Mouse (Mus musculus) kidney, adult 2 months (tissue): ENCODE results near the gene Rnf151. TPM values are rescaled to one million over a fixed set of nuclear protein-coding genes. Genes with fewer than 3 reads are reported as not detected.
"Not testable (repeated sequence)": the region's sequence is repeated elsewhere in the genome, so short reads cannot be mapped to it uniquely, and the experiment has no call there.

ENCODE experiments used
- DNase-seq: peaks from one replicate; pipeline ENCODE4 v3.0.0; 2021
- H3K27ac ChIP-seq: fragments of 200-500 bp; 2 replicates; pipeline ENCODE4 v1.5.1; 2012; ENCODE audit warnings: low read depth, low read length, control low read depth, inconsistent platforms; ENCODE audit not compliant: insufficient read depth
- H3K27me3 ChIP-seq: fragments of 200-500 bp; replicated peaks from 2 replicates; pipeline ENCODE4 v1.6.1; 2012; ENCODE audit warnings: mild to moderate bottlenecking, moderate library complexity, low read length, inconsistent platforms; ENCODE audit not compliant: control insufficient read depth, insufficient read depth
- H3K36me3 ChIP-seq: fragments of 200-500 bp; 2 replicates; pipeline ENCODE4 v1.6.1; 2012; ENCODE audit warnings: mild to moderate bottlenecking, moderate library complexity, low read length, inconsistent platforms; ENCODE audit not compliant: control insufficient read depth, insufficient read depth
- H3K4me1 ChIP-seq: fragments of 200-500 bp; 2 replicates; pipeline ENCODE4 v1.6.1; 2011; ENCODE audit warnings: low read length; ENCODE audit not compliant: control insufficient read depth, insufficient read depth
- H3K4me3 ChIP-seq: fragments of 200-500 bp; 2 replicates; pipeline ENCODE4 v1.5.1; 2011; ENCODE audit warnings: mild to moderate bottlenecking, low read depth, low read length, control low read depth; ENCODE audit not compliant: insufficient read depth
- CTCF ChIP-seq: fragments of 200-500 bp; conservative IDR thresholded peaks from 2 replicates; pipeline ENCODE4 v1.5.1; 2011; ENCODE audit warnings: low read depth, mild to moderate bottlenecking, control low read depth, low read length, moderate library complexity, mixed read lengths; ENCODE audit not compliant: insufficient read depth, insufficient read length
- POLR2A ChIP-seq: fragments of 200-500 bp; IDR thresholded peaks from one replicate; pipeline ENCODE4 v1.6.1; 2011; ENCODE audit warnings: low read depth, low read length, control low read depth
- WGBS: fragments of 180-500 bp; shearing (Covaris S2); methylation state at CpG from one replicate; pipeline ENCODE4 v1.1.7; 2018; 5-methylcytosine and 5-hydroxymethylcytosine counted together
- polyA plus RNA-seq: library from polyadenylated mRNA; depleted of rRNA; stranded (reverse); fragments of >200 nt; gene quantifications from 2 replicates; pipeline ENCODE4 v1.2.3, GENCODE M21; 2012

Gene Rnf151
- polyA plus RNA-seq, 1 experiment = 0.16 TPM

DNA sequence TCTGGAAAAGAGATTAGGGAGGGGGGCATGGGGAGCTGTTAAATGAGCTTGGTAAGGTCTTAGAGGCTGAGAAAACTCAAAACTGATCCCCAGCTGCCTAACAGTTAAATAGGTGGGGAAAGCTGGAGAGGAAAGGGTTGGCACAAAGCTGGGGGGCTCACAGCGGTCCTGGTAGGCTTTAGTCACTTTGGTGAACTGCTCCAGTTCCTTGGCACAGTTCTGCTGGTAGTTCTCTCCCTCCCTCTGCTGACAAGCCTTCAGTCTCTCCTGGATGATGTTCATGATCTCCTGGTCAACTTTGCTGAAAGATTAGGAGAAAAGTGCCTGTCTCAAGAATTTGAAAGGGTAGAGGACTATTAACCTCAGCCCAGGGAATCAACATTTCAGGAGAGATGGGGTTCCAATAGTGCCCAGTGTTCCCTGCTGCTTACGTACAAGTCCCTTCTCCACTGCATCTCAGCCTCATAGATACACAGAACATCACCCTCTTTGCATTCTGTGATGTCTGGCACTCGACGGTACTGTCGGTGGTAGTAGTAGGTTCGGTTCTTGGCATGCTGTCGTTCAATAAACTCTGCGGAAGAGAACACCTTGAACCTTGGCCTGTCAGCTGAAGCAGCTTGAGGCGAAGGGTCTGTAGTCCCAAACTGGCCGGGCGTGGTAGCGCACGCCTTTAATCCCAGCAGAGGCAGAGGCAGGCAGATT, 4.5 kb upstream of the Rnf151 start:
- Histone ChIP-seq H3K36me3 (no peaks in the 10 kb centered on the region; the same call in 1 of the 2 replicates), H3K27ac (no peak overlapping the region), H3K4me1 (peaks cover 2% of the 10 kb centered on the region; the same call in 1 of the 2 replicates), H3K4me3 (no peak overlapping the region; the same call in 1 of the 2 replicates), H3K27me3 (no peaks in the 10 kb centered on the region)
- WGBS = 31% methylated on average over 13 of the region's 13 CpGs
- DNase-seq = no peak
- no peak for TF ChIP-seq CTCF
- no peak for TF ChIP-seq POLR2A

- 53% methylated on average over 7 of the region's 7 CpGs for WGBS
- not testable (repeated sequence) for DNase-seq, H3K27me3 ChIP-seq, H3K4me3 ChIP-seq, H3K4me1 ChIP-seq, H3K27ac ChIP-seq, H3K36me3 ChIP-seq
Observed at GRCm38 (mm10) chr17:24721383-24721955, 3.6 kb upstream of the Rnf151 start.

DNA sequence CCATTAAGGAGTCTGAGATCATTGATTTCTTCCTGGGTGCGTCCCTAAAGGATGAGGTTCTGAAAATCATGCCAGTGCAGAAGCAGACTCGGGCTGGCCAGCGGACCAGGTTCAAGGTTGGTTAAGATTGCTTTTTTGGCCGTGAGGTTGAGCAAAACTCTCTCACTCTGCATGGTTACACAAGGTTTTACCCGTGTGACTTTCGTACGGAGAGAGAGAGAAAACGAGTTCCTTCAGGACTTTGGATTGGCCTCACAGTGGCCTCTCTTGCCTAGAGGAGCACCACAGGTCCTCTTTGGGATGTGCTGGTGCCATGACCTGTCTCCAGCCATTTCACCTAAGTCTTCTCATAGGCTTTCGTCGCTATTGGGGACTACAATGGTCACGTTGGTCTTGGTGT, 2.8 kb upstream of the Rnf151 start:
- H3K27me3 ChIP-seq, DNase-seq, H3K4me1 ChIP-seq, H3K36me3 ChIP-seq, H3K27ac ChIP-seq: not testable (repeated sequence)
- peak overlapping the region; percentile 47 for H3K4me3 ChIP-seq
- WGBS = 2% methylated on average over 11 of the region's 11 CpGs

- peak overlapping the region; percentile 86 for H3K4me3 ChIP-seq
- H3K27ac ChIP-seq = peak overlapping the region; percentile 62
- no peak for TF ChIP-seq CTCF
- TF ChIP-seq POLR2A = peak; percentile 82
- peak; percentile 99 for DNase-seq
- under 1% methylated on average over 61 of the region's 61 CpGs for WGBS
- no peaks in the 10 kb centered on the region for H3K27me3 ChIP-seq
- H3K36me3 ChIP-seq = no peaks in the 10 kb centered on the region; the same call in 1 of the 2 replicates
- H3K4me1 ChIP-seq = peaks cover 8% of the 10 kb centered on the region; the same call in 1 of the 2 replicates
Observed at GRCm38 (mm10) chr17:24719494-24720222, 1.8 kb upstream of the Rnf151 start.

DNA sequence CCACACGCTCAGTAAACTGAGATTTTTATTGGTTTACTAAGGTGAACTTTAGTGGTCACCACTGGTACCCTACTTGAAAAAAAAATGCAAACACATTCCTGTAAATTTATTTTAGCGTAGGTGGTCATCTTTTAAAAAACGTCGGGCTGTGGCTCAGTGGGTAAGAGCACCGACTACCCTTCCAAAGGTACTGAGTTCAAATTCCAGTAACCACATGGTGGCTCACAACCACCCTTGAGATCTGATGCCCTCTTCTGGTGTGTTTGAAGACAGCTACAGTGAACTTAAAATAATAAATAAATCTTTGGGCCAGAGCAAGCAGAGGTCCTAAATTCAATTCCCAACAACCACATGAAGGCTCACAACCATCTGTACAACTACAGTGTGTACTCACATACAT, 1.1 kb upstream of the Rnf151 start:
- H3K4me1 ChIP-seq, H3K36me3 ChIP-seq, DNase-seq, H3K27me3 ChIP-seq, H3K27ac ChIP-seq: not testable (repeated sequence)
- H3K4me3 ChIP-seq = peak overlapping the region; percentile 86
- 61% methylated on average over 5 of the region's 5 CpGs for WGBS

- Histone ChIP-seq H3K27ac (no peak overlapping the region), H3K36me3 (no peaks in the 10 kb centered on the region), H3K4me1 (peaks cover 6% of the 10 kb centered on the region; the same call in 1 of the 2 replicates), H3K27me3 (no peaks in the 10 kb centered on the region), H3K4me3 (no peak overlapping the region)
- TF ChIP-seq POLR2A (no peak), CTCF (no peak)
- no peak for DNase-seq
- WGBS = 92% methylated on average over 15 of the region's 15 CpGs
Observed at GRCm38 (mm10) chr17:24716166-24716682, 1.6 kb downstream of the Rnf151 start.

- TF ChIP-seq POLR2A = no peak
- TF ChIP-seq CTCF = no peak
- peak; percentile 23 for DNase-seq
- no peaks in the 10 kb centered on the region for H3K36me3 ChIP-seq
- H3K4me1 ChIP-seq = peaks cover 6% of the 10 kb centered on the region; the same call in 1 of the 2 replicates
- no peak overlapping the region for H3K4me3 ChIP-seq
- no peaks in the 10 kb centered on the region for H3K27me3 ChIP-seq
- WGBS = 50% methylated on average over 6 of the region's 6 CpGs
- no peak overlapping the region for H3K27ac ChIP-seq
Observed at GRCm38 (mm10) chr17:24715556-24715955, 2.3 kb downstream of the Rnf151 start.
